Mouse (Mus musculus): ENCODE data around the gene Hoxd8. TPM values are rescaled to one million over a fixed set of nuclear protein-coding genes. Genes with fewer than 3 reads are reported as not detected.

Hoxd8 gene
- polyA plus RNA-seq, 1 experiment from 2014 or later: not detected

DNA sequence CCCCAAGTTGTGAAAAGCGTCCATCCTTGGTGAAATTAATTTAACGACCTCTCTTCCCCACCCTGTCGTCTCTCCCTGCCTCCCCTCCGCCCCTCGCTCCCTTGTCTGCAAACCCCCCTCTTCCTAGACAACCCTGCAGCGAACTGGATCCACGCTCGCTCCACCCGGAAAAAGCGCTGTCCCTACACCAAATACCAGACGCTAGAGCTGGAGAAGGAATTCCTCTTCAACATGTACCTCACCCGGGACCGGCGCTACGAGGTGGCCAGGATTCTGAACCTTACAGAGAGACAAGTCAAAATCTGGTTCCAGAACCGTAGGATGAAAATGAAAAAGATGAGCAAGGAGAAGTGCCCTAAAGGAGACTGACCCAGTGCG lies 5.4 kb upstream of the Hoxd8 start:
- no peaks in the 10 kb centered on the region for H3K36me3 ChIP-seq (replicated peaks)
- no peaks in the 10 kb centered on the region for H3K9me3 ChIP-seq
- 1% methylated on average over 17 of the region's 17 CpGs for WGBS
- no peak overlapping the region for H3K9ac ChIP-seq
- no peak overlapping the region for H3K4me3 ChIP-seq (replicated peaks)
- peaks cover 14% of the 10 kb centered on the region for H3K4me1 ChIP-seq
- H3K27ac ChIP-seq: no peak overlapping the region
- no peak for ATAC-seq (ENCODE audit: low FRiP score)
- no peak overlapping the region for H3K4me2 ChIP-seq
- H3K27me3 ChIP-seq: peaks cover 97% of the 10 kb centered on the region

DNA sequence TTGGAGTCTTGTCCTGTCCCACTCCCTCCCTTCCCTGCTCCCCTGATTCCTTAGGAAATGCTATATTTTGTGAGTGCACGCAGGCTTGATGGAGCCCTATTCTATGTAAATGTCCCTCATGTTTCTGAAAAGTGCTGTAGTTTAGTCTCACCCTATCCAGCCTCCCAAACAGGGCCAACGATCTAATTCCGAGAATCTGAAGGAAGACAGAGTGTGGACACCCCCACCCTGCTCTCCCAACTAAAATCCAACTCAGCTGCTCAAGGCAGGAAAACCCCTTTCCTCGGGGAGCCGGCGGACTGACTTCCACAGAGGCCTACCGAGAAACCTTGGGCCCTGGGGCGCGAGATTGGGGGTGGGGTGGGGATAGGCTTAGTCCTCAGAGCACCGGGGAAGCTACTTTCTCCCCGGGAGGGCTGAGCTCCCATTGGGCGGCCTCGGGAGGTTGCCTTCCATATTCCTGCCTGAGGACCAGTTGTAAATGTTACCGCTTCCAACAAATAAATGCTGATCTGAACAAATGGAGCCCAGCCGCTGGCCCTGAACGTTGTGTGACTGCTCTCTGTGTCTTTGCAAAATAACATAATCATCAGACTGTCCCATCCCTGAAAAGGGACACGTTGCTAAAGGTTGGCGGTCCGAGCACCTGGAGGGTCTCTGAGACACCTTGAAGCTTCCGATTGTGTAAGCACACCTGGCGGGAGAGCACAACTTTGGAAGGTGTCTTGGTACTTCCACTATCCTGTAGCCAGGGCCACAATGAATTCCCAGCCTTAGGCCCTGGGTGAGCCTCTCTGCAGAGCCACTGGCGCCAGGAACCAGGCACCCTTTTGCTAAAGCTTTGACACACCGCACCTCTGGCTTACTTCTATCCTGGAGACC lies 4.5 kb upstream of the Hoxd8 start:
- no peaks in the 10 kb centered on the region for H3K36me3 ChIP-seq (replicated peaks)
- peaks cover 97% of the 10 kb centered on the region for H3K27me3 ChIP-seq
- H3K4me2 ChIP-seq: no peak overlapping the region
- no peaks in the 10 kb centered on the region for H3K9me3 ChIP-seq
- no peak overlapping the region for H3K4me3 ChIP-seq (replicated peaks)
- H3K27ac ChIP-seq: no peak overlapping the region
- 2% methylated on average over 23 of the region's 23 CpGs for WGBS
- ATAC-seq (ENCODE audit: low FRiP score): no peak
- no peak overlapping the region for H3K9ac ChIP-seq
- H3K4me1 ChIP-seq: peaks cover 18% of the 10 kb centered on the region

DNA sequence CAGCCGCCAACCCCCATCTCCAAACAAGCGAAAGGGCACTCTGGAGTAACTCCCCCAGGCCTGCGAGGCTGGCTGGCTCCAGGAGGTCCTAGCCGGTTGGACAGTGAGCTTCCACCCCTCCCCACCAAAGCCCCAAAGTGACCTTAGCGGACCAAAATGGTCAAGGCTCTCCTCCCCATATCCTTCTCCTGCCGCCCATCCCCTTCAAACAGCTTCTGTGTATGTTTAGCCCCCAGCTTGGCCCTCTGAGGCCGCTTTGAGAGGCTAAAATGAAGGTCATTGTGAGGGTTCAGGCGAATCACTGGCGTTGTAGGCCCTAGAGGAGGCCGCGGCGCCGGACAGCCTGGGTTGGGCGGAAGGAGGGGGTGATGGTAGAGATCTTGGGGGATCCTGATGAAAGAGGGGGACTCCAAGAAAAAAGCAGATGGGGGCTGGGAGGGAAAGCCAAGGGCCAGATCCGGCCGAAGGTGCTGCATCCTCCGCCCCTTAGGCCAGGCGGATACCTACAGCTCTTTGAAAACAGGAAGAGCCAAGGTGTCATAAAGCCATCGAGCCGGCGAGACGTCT lies 3.8 kb upstream of the Hoxd8 start:
- 2% methylated on average over 22 of the region's 22 CpGs for WGBS
- no peaks in the 10 kb centered on the region for H3K36me3 ChIP-seq (replicated peaks)
- no peak overlapping the region for H3K9ac ChIP-seq
- ATAC-seq (ENCODE audit: low FRiP score): no peak
- H3K27me3 ChIP-seq: peaks cover 97% of the 10 kb centered on the region
- peaks cover 26% of the 10 kb centered on the region for H3K4me1 ChIP-seq
- H3K27ac ChIP-seq: no peak overlapping the region
- H3K9me3 ChIP-seq: no peaks in the 10 kb centered on the region
- H3K4me2 ChIP-seq: no peak overlapping the region
- H3K4me3 ChIP-seq (replicated peaks): no peak overlapping the region

DNA sequence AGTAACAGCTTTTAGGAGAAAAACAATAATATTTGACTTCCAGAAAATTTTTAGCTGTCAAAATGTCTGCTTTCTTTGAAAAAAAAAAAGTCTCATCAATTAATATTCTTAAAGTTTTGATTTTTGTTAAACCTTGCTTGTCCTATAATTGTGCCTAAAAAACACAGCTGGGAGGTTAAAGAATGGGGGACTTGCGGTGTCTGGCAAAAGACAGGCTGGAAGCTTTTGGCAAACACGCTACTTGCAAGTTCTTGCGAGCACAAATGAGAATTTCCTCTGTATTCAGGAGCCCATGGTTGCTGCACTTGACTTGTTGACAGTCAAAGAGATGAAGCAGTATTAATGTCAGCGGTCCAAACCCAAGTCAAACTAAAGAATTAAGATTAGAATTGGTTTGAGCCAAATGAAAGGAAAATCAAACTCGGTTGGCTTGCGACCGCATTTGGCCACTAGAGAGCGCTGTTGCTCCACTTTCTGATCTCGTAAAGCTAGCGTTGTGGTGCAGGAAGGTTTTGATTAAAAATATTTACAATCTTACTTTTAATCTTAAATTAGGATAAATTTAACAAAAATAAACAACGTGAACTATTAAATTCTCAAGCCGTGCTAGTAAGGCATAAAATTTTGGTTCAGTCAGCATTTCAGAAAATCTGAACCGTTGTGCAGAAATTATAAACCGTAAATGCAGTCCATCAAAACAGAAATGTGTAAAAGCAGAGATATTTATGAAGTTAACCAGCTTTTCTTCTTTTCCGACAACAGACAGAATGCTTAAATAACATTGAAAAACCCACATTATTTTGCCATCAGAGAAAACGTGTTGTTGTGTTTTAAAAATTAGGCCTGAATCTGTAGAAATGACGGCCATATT lies 2.2 kb upstream of the Hoxd8 start:
- Histone ChIP-seq H3K27me3 (peaks cover 95% of the 10 kb centered on the region), H3K4me1 (peaks cover 27% of the 10 kb centered on the region), H3K4me2 (no peak overlapping the region), H3K9me3 (no peaks in the 10 kb centered on the region), H3K27ac (no peak overlapping the region), H3K9ac (no peak overlapping the region), H3K4me3 (replicated peaks) (no peak overlapping the region), H3K36me3 (replicated peaks) (no peaks in the 10 kb centered on the region)
- ATAC-seq (ENCODE audit: low FRiP score): no peak
- WGBS: 11% methylated on average over 17 of the region's 17 CpGs

DNA sequence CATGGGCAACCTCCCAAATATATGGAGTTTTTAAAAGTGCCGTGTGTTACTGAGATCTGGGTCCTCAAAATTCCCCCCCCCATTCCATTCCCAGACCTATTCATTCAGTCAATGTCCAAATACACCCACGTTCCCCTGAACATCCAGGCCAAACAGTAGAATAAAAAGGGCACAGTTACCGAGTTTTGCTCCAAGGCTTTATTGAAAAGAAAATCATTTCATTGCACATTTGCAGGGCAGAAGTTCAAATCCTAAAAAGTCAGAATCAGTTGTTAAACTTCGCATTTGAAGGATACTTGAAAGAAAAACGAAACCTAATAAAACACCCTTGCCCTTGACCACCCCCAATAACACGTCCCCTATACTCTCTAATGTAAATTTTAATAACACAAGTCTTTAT lies 1.6 kb upstream of the Hoxd8 start:
- no peaks in the 10 kb centered on the region for H3K36me3 ChIP-seq (replicated peaks)
- no peak overlapping the region for H3K9ac ChIP-seq
- WGBS: 12% methylated on average over 6 of the region's 6 CpGs
- H3K9me3 ChIP-seq: no peaks in the 10 kb centered on the region
- peaks cover 95% of the 10 kb centered on the region for H3K27me3 ChIP-seq
- peaks cover 23% of the 10 kb centered on the region for H3K4me1 ChIP-seq
- H3K4me2 ChIP-seq: no peak overlapping the region
- no peak overlapping the region for H3K4me3 ChIP-seq (replicated peaks)
- no peak overlapping the region for H3K27ac ChIP-seq
- ATAC-seq (ENCODE audit: low FRiP score): no peak

DNA sequence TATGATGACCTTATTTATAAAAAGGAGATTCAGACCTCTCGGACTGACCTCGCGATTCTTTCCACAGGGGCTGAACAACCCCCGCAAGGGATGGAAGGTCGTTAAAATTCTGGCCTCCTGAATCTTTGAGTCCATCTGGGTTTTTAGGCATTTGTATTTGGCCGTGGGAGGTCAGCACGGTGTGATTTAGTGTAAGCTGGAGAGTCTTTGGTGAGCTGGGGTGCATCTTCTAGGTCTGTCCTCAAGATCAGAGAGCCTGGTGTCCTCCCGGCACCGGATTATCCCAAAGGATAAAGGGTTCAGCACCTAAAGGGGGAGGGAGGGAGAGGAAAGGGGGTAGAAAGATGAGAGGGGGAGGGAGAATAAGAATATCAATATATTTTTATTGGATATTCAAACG lies 1.1 kb upstream of the Hoxd8 start:
- Histone ChIP-seq H3K27me3 (peaks cover 95% of the 10 kb centered on the region), H3K4me2 (no peak overlapping the region), H3K4me1 (peaks cover 18% of the 10 kb centered on the region), H3K9ac (no peak overlapping the region), H3K4me3 (replicated peaks) (no peak overlapping the region), H3K36me3 (replicated peaks) (no peaks in the 10 kb centered on the region), H3K9me3 (no peaks in the 10 kb centered on the region), H3K27ac (no peak overlapping the region)
- ATAC-seq (ENCODE audit: low FRiP score): no peak
- 2% methylated on average over 10 of the region's 10 CpGs for whole genome bisulfite sequencing

DNA sequence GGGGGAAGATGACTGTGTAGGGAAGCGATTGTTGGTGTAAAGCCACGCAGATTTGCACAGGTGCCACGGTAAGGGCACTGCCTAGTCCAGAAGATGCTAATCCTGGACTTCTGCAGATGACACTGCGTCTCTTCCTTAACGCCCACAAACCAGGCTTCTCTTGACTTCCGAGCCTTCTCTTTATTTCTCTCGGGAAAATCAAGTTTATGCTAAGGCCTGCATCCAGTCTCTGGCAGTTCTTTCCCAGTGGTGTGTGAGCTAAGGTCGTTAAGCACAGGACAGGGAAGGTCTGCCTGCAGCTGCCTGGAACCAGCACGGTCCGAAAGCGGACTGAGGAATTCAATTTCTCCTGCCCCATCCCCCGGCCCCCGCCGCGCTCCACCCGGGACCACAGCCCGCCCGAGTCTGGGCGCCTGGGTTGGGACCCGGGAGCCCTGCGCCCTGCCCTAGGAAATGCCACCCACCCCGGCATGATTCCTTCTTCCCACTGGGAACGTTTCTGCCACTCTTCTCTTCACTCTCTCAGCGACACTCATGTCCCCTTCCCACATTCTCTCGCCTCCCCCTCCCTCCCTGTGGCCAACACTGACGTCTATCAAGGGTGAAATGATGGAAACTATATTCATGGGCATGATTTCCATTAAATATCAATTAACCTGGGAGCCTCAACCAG lies 559 bp upstream of the Hoxd8 start:
- Histone ChIP-seq H3K36me3 (replicated peaks) (no peaks in the 10 kb centered on the region), H3K4me3 (replicated peaks) (no peak overlapping the region), H3K4me1 (peaks cover 13% of the 10 kb centered on the region), H3K9ac (no peak overlapping the region), H3K27me3 (peaks cover 95% of the 10 kb centered on the region), H3K9me3 (no peaks in the 10 kb centered on the region), H3K4me2 (no peak overlapping the region), H3K27ac (no peak overlapping the region)
- 3% methylated on average over 26 of the region's 26 CpGs for WGBS
- ATAC-seq (ENCODE audit: low FRiP score): no peak

DNA sequence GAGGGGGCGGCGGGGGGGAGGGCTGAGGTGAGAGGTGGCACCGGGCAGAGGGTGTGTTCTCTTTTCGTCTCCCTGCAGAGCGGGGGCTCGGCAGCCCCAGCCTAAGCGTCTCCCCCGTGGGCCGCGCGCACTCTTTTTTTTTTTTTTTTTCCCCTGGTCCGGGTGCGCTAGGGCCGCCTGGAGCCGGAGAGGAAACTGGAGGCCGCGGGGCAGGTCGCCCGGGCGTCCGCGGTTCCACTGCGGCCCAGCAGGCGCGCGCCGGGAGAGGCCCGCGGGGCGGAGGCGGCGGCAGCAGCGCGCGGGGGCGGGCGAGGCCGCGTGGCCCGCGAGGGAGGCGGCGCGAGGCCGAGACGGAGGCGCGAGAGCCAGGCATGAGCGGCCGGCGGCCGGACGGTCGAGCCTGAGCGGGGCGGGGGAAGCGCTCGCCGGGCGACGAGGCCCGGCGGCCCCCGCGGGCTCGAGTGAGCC lies 618 bp downstream of the Hoxd8 start:
- WGBS: 1% methylated on average over 24 of the region's 66 CpGs
- 0 out of 2 replicates have a peak, but pooled peaks have one; percentile 27 for ATAC-seq (ENCODE audit: low FRiP score)
- Histone ChIP-seq H3K9ac (peak overlapping the region; percentile 33; the same call in 1 of the 2 replicates), H3K27me3 (peaks cover 95% of the 10 kb centered on the region), H3K4me3 (replicated peaks) (peak overlapping the region; percentile 38), H3K4me1 (peaks cover 13% of the 10 kb centered on the region), H3K4me2 (peak overlapping the region; percentile 57), H3K27ac (no peak overlapping the region), H3K9me3 (no peaks in the 10 kb centered on the region), H3K36me3 (replicated peaks) (no peaks in the 10 kb centered on the region)

DNA sequence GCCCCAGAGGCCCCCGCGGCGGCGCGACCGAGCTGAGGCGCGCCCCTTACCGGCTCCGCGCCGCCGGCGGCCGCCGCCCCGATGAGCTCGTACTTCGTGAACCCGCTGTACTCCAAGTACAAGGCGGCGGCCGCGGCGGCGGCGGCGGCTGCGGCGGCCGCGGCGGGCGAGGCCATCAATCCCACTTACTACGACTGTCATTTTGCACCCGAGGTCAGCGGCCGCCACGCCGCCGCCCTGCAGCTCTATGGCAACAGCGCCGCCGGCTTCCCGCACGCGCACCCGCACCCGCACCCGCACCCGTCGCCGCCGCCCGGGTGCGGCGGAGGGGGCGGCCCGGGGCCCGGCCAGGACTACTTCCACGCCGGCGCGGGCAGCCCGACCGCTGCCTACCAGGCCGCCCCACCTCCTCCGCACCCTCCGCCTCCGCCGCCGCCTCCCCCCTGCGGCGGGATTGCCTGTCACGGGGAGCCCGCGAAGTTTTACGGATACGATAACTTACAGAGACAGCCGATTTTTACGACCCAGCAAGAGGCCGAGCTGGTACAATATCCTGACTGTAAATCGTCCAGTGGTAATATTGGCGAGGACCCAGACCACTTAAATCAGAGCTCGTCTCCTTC lies 1.2 kb downstream of the Hoxd8 start:
- H3K36me3 ChIP-seq (replicated peaks): no peaks in the 10 kb centered on the region
- peak overlapping the region; percentile 57 for H3K4me2 ChIP-seq
- peaks cover 95% of the 10 kb centered on the region for H3K27me3 ChIP-seq
- H3K4me3 ChIP-seq (replicated peaks): peak overlapping the region; percentile 38
- no peaks in the 10 kb centered on the region for H3K9me3 ChIP-seq
- ATAC-seq (ENCODE audit: low FRiP score): 0 out of 2 replicates have a peak, but pooled peaks have one; percentile 58
- peak overlapping the region; percentile 33 for H3K9ac ChIP-seq
- H3K4me1 ChIP-seq: peaks cover 13% of the 10 kb centered on the region
- WGBS: 2% methylated on average over 43 of the region's 85 CpGs
- H3K27ac ChIP-seq: no peak overlapping the region

DNA sequence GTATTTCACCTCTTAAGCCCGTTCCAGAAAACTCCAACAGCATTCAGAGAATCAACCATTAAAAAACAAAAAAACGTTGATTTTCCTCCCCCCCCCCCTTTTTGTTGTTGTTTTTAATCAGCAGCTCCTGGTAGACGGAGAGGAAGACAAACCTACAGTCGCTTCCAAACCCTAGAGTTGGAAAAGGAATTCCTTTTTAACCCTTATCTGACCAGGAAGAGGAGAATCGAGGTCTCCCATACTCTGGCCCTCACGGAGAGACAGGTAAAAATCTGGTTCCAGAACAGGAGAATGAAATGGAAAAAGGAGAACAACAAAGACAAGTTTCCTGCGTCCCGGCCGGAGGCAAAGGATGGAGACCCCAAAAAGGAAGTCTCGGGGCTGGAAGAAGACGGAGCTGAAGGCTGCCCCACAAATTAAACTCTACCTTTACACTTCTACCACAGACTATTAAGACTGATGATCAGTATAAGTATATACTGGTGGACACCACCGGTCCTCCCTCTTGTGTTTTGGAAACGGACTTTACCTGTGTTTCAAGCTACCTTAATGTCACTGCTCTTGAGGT lies 2.1 kb downstream of the Hoxd8 start:
- Histone ChIP-seq H3K27ac (no peak overlapping the region), H3K4me2 (no peak overlapping the region), H3K36me3 (replicated peaks) (no peaks in the 10 kb centered on the region), H3K27me3 (peaks cover 96% of the 10 kb centered on the region), H3K9me3 (no peaks in the 10 kb centered on the region), H3K4me3 (replicated peaks) (no peak overlapping the region), H3K9ac (no peak overlapping the region), H3K4me1 (peaks cover 13% of the 10 kb centered on the region)
- WGBS: 2% methylated on average over 13 of the region's 13 CpGs
- ATAC-seq (ENCODE audit: low FRiP score): no peak

DNA sequence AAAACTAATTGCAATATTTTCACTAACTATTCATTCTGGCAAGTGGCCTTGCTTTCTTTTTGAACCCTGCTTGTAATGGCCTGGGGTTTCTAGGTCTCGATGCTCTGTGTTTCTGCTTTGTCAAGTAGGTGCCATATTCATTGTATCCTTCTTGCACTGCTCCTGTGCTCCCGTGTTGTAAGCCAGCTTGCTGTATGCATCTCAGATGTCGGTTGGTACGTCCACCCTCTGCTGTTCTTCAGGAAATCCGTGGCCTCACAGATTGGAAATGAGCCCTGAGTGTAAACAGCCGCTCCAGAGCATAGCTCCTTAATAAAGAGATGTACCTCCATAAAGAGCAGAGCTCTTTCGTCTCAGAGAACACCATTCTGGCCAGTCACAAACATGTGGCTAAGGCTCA lies 3.2 kb downstream of the Hoxd8 start:
- H3K4me2 ChIP-seq: no peak overlapping the region
- H3K9me3 ChIP-seq: no peaks in the 10 kb centered on the region
- peaks cover 21% of the 10 kb centered on the region for H3K4me1 ChIP-seq
- 6% methylated on average over 7 of the region's 7 CpGs for WGBS
- peaks cover 97% of the 10 kb centered on the region for H3K27me3 ChIP-seq
- no peaks in the 10 kb centered on the region for H3K36me3 ChIP-seq (replicated peaks)
- H3K9ac ChIP-seq: no peak overlapping the region
- H3K4me3 ChIP-seq (replicated peaks): no peak overlapping the region
- no peak for ATAC-seq (ENCODE audit: low FRiP score)
- no peak overlapping the region for H3K27ac ChIP-seq

Data from forebrain, embryonic 12.5 days (tissue).